Mouse (Mus musculus) midbrain, embryonic 16.5 days (tissue): Measurements from ENCODE around the gene Tyro3. TPM values are rescaled to one million over a fixed set of nuclear protein-coding genes. Genes with fewer than 3 reads are reported as not detected.
A peak's percentile ranks its signal among the peaks of the same experiment; 100 is the strongest.

Experiments
- ATAC-seq: fragments of 200-750 bp; cut with Nextera tagmentation; 2 replicates; pipeline ENCODE4 v1.8.0; 2017; ENCODE audit warnings: moderate TSS enrichment
- H3K27ac ChIP-seq: fragments of 300-500 bp; sonication (generic); 2 replicates; pipeline ENCODE4 v1.5.1; 2014; ENCODE audit warnings: mild to moderate bottlenecking, low read length, mixed read lengths
- H3K27me3 ChIP-seq: fragments of 300-500 bp; sonication (generic); 2 replicates; pipeline ENCODE4 v1.6.1; 2014; ENCODE audit warnings: low read depth, low read length, mixed read lengths; ENCODE audit not compliant: control insufficient read depth, insufficient read depth
- H3K36me3 ChIP-seq: fragments of 300-500 bp; sonication (generic); 2 replicates; pipeline ENCODE4 v1.6.1; 2014; ENCODE audit warnings: mild to moderate bottlenecking, low read length, moderate library complexity, mixed read lengths; ENCODE audit not compliant: control insufficient read depth, insufficient read depth
- H3K4me1 ChIP-seq: fragments of 300-500 bp; sonication (generic); 2 replicates; pipeline ENCODE4 v1.6.1; 2014; ENCODE audit warnings: mild to moderate bottlenecking, low read length, mixed read lengths; ENCODE audit not compliant: control insufficient read depth, insufficient read depth
- H3K4me2 ChIP-seq: fragments of 300-500 bp; sonication (generic); 2 replicates; pipeline ENCODE4 v1.6.1; 2014; ENCODE audit warnings: mild to moderate bottlenecking, low read length, mixed read lengths
- H3K4me3 ChIP-seq: fragments of 300-500 bp; sonication (generic); 2 replicates; pipeline ENCODE4 v1.5.1; 2014; ENCODE audit warnings: low read depth, mild to moderate bottlenecking, low read length, moderate library complexity, mixed read lengths
- H3K9ac ChIP-seq: fragments of 300-500 bp; sonication (generic); 2 replicates; pipeline ENCODE4 v1.6.1; 2014; ENCODE audit warnings: low read depth, low read length, mixed read lengths
- H3K9me3 ChIP-seq: fragments of 300-500 bp; sonication (generic); replicated peaks from 2 replicates; pipeline ENCODE4 v1.6.1; 2014; ENCODE audit warnings: mild to moderate bottlenecking, low read length, mixed read lengths; ENCODE audit not compliant: control insufficient read depth, poor library complexity, severe bottlenecking
- WGBS: fragments of 180-500 bp; shearing (Covaris S2); extraction: QIAGEN DNeasy Blood & Tissue Kit; methylation state at CpG from one replicate; pipeline ENCODE4 v1.1.7; 2014; 5-methylcytosine and 5-hydroxymethylcytosine counted together
- polyA plus RNA-seq: library from polyadenylated mRNA; unstranded; fragments of >200 nt; fragmentation: Nextera tagmentation; extraction: Ambion mirVana; gene quantifications from 2 replicates; pipeline ENCODE4 v1.2.1, GENCODE M21; 2015

Tyro3 gene
- polyA plus RNA-seq, 1 experiment from 2014 or later: 24.4 TPM

- 89% methylated on average over 14 of the region's 14 CpGs for WGBS
- Histone ChIP-seq H3K27me3 (no peaks in the 10 kb centered on the region), H3K27ac (no peak overlapping the region), H3K4me1 (no peaks in the 10 kb centered on the region), H3K9ac (no peak overlapping the region), H3K4me2 (no peak overlapping the region), H3K4me3 (no peak overlapping the region), H3K9me3 (no peaks in the 10 kb centered on the region), H3K36me3 (peaks cover 7% of the 10 kb centered on the region; the same call in 1 of the 2 replicates)
- no peak for ATAC-seq
Observed at GRCm38 (mm10) chr2:119811490-119812146, 14.1 kb downstream of the Tyro3 start.

- H3K4me1 ChIP-seq: no peaks in the 10 kb centered on the region
- H3K9me3 ChIP-seq: no peaks in the 10 kb centered on the region
- H3K4me3 ChIP-seq: no peak overlapping the region
- no peak overlapping the region for H3K9ac ChIP-seq
- H3K36me3 ChIP-seq: peaks cover 11% of the 10 kb centered on the region; the same call in 1 of the 2 replicates
- H3K4me2 ChIP-seq: no peak overlapping the region
- H3K27ac ChIP-seq: no peak overlapping the region; the same call in 1 of the 2 replicates
- 0 out of 2 replicates have a peak, but pooled peaks have one; percentile 54 for ATAC-seq
- WGBS: 76% methylated on average over 7 of the region's 7 CpGs
- H3K27me3 ChIP-seq: no peaks in the 10 kb centered on the region
Observed at GRCm38 (mm10) chr2:119814376-119814933, 16.9 kb downstream of the Tyro3 start.

- no peak overlapping the region; the same call in 1 of the 2 replicates for H3K27ac ChIP-seq
- H3K4me1 ChIP-seq: no peaks in the 10 kb centered on the region
- no peak overlapping the region for H3K9ac ChIP-seq
- 93% methylated on average over 13 of the region's 13 CpGs for WGBS
- H3K4me3 ChIP-seq: no peak overlapping the region
- no peak for ATAC-seq
- peaks cover 9% of the 10 kb centered on the region; the same call in 1 of the 2 replicates for H3K36me3 ChIP-seq
- no peaks in the 10 kb centered on the region for H3K27me3 ChIP-seq
- H3K9me3 ChIP-seq: no peaks in the 10 kb centered on the region
- no peak overlapping the region for H3K4me2 ChIP-seq
Observed at GRCm38 (mm10) chr2:119816611-119817010, 19.1 kb downstream of the Tyro3 start.

GRCm38 (mm10) chr2:119817047-119817446 lies 19.5 kb downstream of the Tyro3 start:
- no peak overlapping the region for H3K9ac ChIP-seq
- peak; percentile 84 for ATAC-seq
- no peaks in the 10 kb centered on the region for H3K4me1 ChIP-seq
- 80% methylated on average over 5 of the region's 5 CpGs for WGBS
- no peaks in the 10 kb centered on the region for H3K27me3 ChIP-seq
- H3K4me3 ChIP-seq: no peak overlapping the region
- peak overlapping the region; percentile 13; the same call in 1 of the 2 replicates for H3K27ac ChIP-seq
- no peak overlapping the region for H3K4me2 ChIP-seq
- peaks cover 7% of the 10 kb centered on the region; the same call in 1 of the 2 replicates for H3K36me3 ChIP-seq
- H3K9me3 ChIP-seq: no peaks in the 10 kb centered on the region

GRCm38 (mm10) chr2:119818668-119819272 lies 21.2 kb downstream of the Tyro3 start:
- no peak overlapping the region for H3K27ac ChIP-seq
- no peaks in the 10 kb centered on the region for H3K4me1 ChIP-seq
- H3K9ac ChIP-seq: no peak overlapping the region
- no peaks in the 10 kb centered on the region for H3K9me3 ChIP-seq
- H3K27me3 ChIP-seq: no peaks in the 10 kb centered on the region
- WGBS: 72% methylated on average over 9 of the region's 9 CpGs
- no peak overlapping the region for H3K4me3 ChIP-seq
- ATAC-seq: no peak
- peaks cover 4% of the 10 kb centered on the region; the same call in 1 of the 2 replicates for H3K36me3 ChIP-seq
- no peak overlapping the region for H3K4me2 ChIP-seq

- H3K4me1 ChIP-seq: no peaks in the 10 kb centered on the region
- no peak overlapping the region for H3K4me2 ChIP-seq
- no peaks in the 10 kb centered on the region for H3K27me3 ChIP-seq
- no peaks in the 10 kb centered on the region for H3K9me3 ChIP-seq
- H3K4me3 ChIP-seq: no peak overlapping the region
- no peak overlapping the region for H3K27ac ChIP-seq
- no peak for ATAC-seq
- WGBS: 80% methylated on average over 9 of the region's 9 CpGs
- H3K36me3 ChIP-seq: peaks cover 4% of the 10 kb centered on the region; the same call in 1 of the 2 replicates
- no peak overlapping the region for H3K9ac ChIP-seq
Observed at GRCm38 (mm10) chr2:119821136-119821535, 23.6 kb downstream of the Tyro3 start.

- Histone ChIP-seq H3K9ac (no peak overlapping the region), H3K4me3 (no peak overlapping the region), H3K36me3 (no peaks in the 10 kb centered on the region), H3K4me1 (no peaks in the 10 kb centered on the region), H3K27ac (no peak overlapping the region), H3K9me3 (no peaks in the 10 kb centered on the region), H3K27me3 (no peaks in the 10 kb centered on the region), H3K4me2 (no peak overlapping the region)
- 82% methylated on average over 2 of the region's 2 CpGs for WGBS
- ATAC-seq: no peak
Observed at GRCm38 (mm10) chr2:119830579-119830978, 33.0 kb downstream of the Tyro3 start.

- H3K4me3 ChIP-seq: no peak overlapping the region
- H3K36me3 ChIP-seq: no peaks in the 10 kb centered on the region
- WGBS: 94% methylated on average over 4 of the region's 4 CpGs
- H3K4me2 ChIP-seq: no peak overlapping the region
- no peak overlapping the region for H3K9ac ChIP-seq
- no peaks in the 10 kb centered on the region for H3K4me1 ChIP-seq
- H3K27ac ChIP-seq: no peak overlapping the region
- H3K27me3 ChIP-seq: no peaks in the 10 kb centered on the region
- ATAC-seq: no peak
- no peaks in the 10 kb centered on the region for H3K9me3 ChIP-seq
Observed at GRCm38 (mm10) chr2:119834231-119834630, 36.7 kb downstream of the Tyro3 start.

- H3K9me3 ChIP-seq: no peaks in the 10 kb centered on the region
- ATAC-seq: no peak
- H3K27ac ChIP-seq: no peak overlapping the region
- H3K9ac ChIP-seq: no peak overlapping the region
- no peaks in the 10 kb centered on the region for H3K36me3 ChIP-seq
- WGBS: 94% methylated on average over 7 of the region's 7 CpGs
- H3K27me3 ChIP-seq: no peaks in the 10 kb centered on the region
- H3K4me3 ChIP-seq: no peak overlapping the region
- no peak overlapping the region for H3K4me2 ChIP-seq
- H3K4me1 ChIP-seq: no peaks in the 10 kb centered on the region
Observed at GRCm38 (mm10) chr2:119837616-119838015, 40.1 kb downstream of the Tyro3 start.
